Mouse (Mus musculus): ENCODE measurements around the gene Sp4. TPM values are rescaled to one million over a fixed set of nuclear protein-coding genes. Genes with fewer than 3 reads are reported as not detected.

Gene Sp4
- polyA plus RNA-seq, 1 experiment from 2014 or later, result 11.1 TPM

GRCm38 (mm10) chr12:118313805-118314476 lies 12.7 kb upstream of the Sp4 start:
- no peak for ATAC-seq (ENCODE audit: insufficient number of reproducible peaks, insufficient read depth, low FRiP score, low read depth)
- WGBS, result 68% methylated on average over 3 of the region's 3 CpGs

GRCm38 (mm10) chr12:118303586-118303985 lies 2.3 kb upstream of the Sp4 start:
- H3K27me3 ChIP-seq (ENCODE audit: control insufficient read depth, insufficient read depth, low read length), result no peaks in the 10 kb centered on the region
- no peak for ATAC-seq (ENCODE audit: insufficient number of reproducible peaks, insufficient read depth, low FRiP score, low read depth)
- H3K27ac ChIP-seq (ENCODE audit: low read length), result no peak overlapping the region
- no peak overlapping the region for H3K4me3 ChIP-seq (ENCODE audit: low read depth, low read length)
- H3K9me3 ChIP-seq (ENCODE audit: control insufficient read depth, low read depth, low read length), result no peaks in the 10 kb centered on the region
- peaks cover 18% of the 10 kb centered on the region; the same call in 1 of the 2 replicates for H3K4me1 ChIP-seq (ENCODE audit: control insufficient read depth, insufficient read depth, low read length)
- H3K9ac ChIP-seq (replicated peaks; ENCODE audit: low read depth, low read length), result no peak overlapping the region
- WGBS, result 80% methylated on average over 3 of the region's 3 CpGs
- H3K4me2 ChIP-seq (replicated peaks; ENCODE audit: low read depth, low read length), result no peak overlapping the region
- H3K36me3 ChIP-seq (ENCODE audit: control insufficient read depth, insufficient read depth, low read length), result no peaks in the 10 kb centered on the region

More at GRCm38 (mm10) chr12:118313805-118314476, 12.7 kb upstream of the Sp4 start:
- no peaks in the 10 kb centered on the region for H3K9me3 ChIP-seq (ENCODE audit: control insufficient read depth, low read depth, low read length)
- no peaks in the 10 kb centered on the region for H3K36me3 ChIP-seq (ENCODE audit: control insufficient read depth, insufficient read depth, low read length)
- H3K27ac ChIP-seq (ENCODE audit: low read length), result no peak overlapping the region
- H3K27me3 ChIP-seq (ENCODE audit: control insufficient read depth, insufficient read depth, low read length), result no peaks in the 10 kb centered on the region
- H3K4me2 ChIP-seq (replicated peaks; ENCODE audit: low read depth, low read length), result no peak overlapping the region
- H3K9ac ChIP-seq (replicated peaks; ENCODE audit: low read depth, low read length), result no peak overlapping the region
- no peak overlapping the region for H3K4me3 ChIP-seq (ENCODE audit: low read depth, low read length)
- no peaks in the 10 kb centered on the region for H3K4me1 ChIP-seq (ENCODE audit: control insufficient read depth, insufficient read depth, low read length)

GRCm38 (mm10) chr12:118303066-118303465 lies 1.8 kb upstream of the Sp4 start:
- H3K27ac ChIP-seq (ENCODE audit: low read length), result no peak overlapping the region
- no peak overlapping the region; the same call in 1 of the 2 replicates for H3K9ac ChIP-seq (replicated peaks; ENCODE audit: low read depth, low read length)
- 0 out of 2 replicates have a peak overlapping the region, but pooled peaks have one; percentile 90 for H3K4me3 ChIP-seq (ENCODE audit: low read depth, low read length)

GRCm38 (mm10) chr12:118301866-118302835 lies 911 bp upstream of the Sp4 start:
- peak overlapping the region; percentile 93 for H3K27ac ChIP-seq (ENCODE audit: low read length)
- peak overlapping the region; percentile 68 for H3K9ac ChIP-seq (replicated peaks; ENCODE audit: low read depth, low read length)
- under 1% methylated on average over 74 of the region's 74 CpGs for WGBS
- H3K4me3 ChIP-seq (ENCODE audit: low read depth, low read length), result peak overlapping the region; percentile 90
- H3K4me1 ChIP-seq (ENCODE audit: control insufficient read depth, insufficient read depth, low read length), result peaks cover 19% of the 10 kb centered on the region; the same call in 1 of the 2 replicates
- no peaks in the 10 kb centered on the region for H3K9me3 ChIP-seq (ENCODE audit: control insufficient read depth, low read depth, low read length)
- peak; percentile 90 for ATAC-seq (ENCODE audit: insufficient number of reproducible peaks, insufficient read depth, low FRiP score, low read depth)
- no peaks in the 10 kb centered on the region for H3K36me3 ChIP-seq (ENCODE audit: control insufficient read depth, insufficient read depth, low read length)
- H3K27me3 ChIP-seq (ENCODE audit: control insufficient read depth, insufficient read depth, low read length), result no peaks in the 10 kb centered on the region
- peak overlapping the region; percentile 75 for H3K4me2 ChIP-seq (replicated peaks; ENCODE audit: low read depth, low read length)

More at GRCm38 (mm10) chr12:118303066-118303465, 1.8 kb upstream of the Sp4 start:
- Histone ChIP-seq H3K4me1 (ENCODE audit: control insufficient read depth, insufficient read depth, low read length) (peaks cover 19% of the 10 kb centered on the region; the same call in 1 of the 2 replicates), H3K36me3 (ENCODE audit: control insufficient read depth, insufficient read depth, low read length) (no peaks in the 10 kb centered on the region), H3K4me2 (replicated peaks; ENCODE audit: low read depth, low read length) (peak overlapping the region; percentile 75; the same call in 1 of the 2 replicates), H3K27me3 (ENCODE audit: control insufficient read depth, insufficient read depth, low read length) (no peaks in the 10 kb centered on the region), H3K9me3 (ENCODE audit: control insufficient read depth, low read depth, low read length) (no peaks in the 10 kb centered on the region)
- WGBS, result 90% methylated on average over 5 of the region's 5 CpGs
- no peak for ATAC-seq (ENCODE audit: insufficient number of reproducible peaks, insufficient read depth, low FRiP score, low read depth)

GRCm38 (mm10) chr12:118300754-118301071 lies 527 bp downstream of the Sp4 start:
- Histone ChIP-seq H3K27me3 (ENCODE audit: control insufficient read depth, insufficient read depth, low read length) (no peaks in the 10 kb centered on the region), H3K4me2 (replicated peaks; ENCODE audit: low read depth, low read length) (peak overlapping the region; percentile 47), H3K4me1 (ENCODE audit: control insufficient read depth, insufficient read depth, low read length) (peaks cover 19% of the 10 kb centered on the region; the same call in 1 of the 2 replicates), H3K9me3 (ENCODE audit: control insufficient read depth, low read depth, low read length) (no peaks in the 10 kb centered on the region), H3K36me3 (ENCODE audit: control insufficient read depth, insufficient read depth, low read length) (no peaks in the 10 kb centered on the region), H3K27ac (ENCODE audit: low read length) (peak overlapping the region; percentile 93), H3K9ac (replicated peaks; ENCODE audit: low read depth, low read length) (peak overlapping the region; percentile 47; the same call in 1 of the 2 replicates), H3K4me3 (ENCODE audit: low read depth, low read length) (peak overlapping the region; percentile 90)
- WGBS, result 0% methylated on average over 9 of the region's 13 CpGs
- ATAC-seq (ENCODE audit: insufficient number of reproducible peaks, insufficient read depth, low FRiP score, low read depth), result peak; percentile 68; the same call in 1 of the 2 replicates

GRCm38 (mm10) chr12:118299956-118300355 lies 1.3 kb downstream of the Sp4 start:
- H3K27ac ChIP-seq (ENCODE audit: low read length), result no peak overlapping the region
- peaks cover 19% of the 10 kb centered on the region; the same call in 1 of the 2 replicates for H3K4me1 ChIP-seq (ENCODE audit: control insufficient read depth, insufficient read depth, low read length)
- no peaks in the 10 kb centered on the region for H3K9me3 ChIP-seq (ENCODE audit: control insufficient read depth, low read depth, low read length)
- no peaks in the 10 kb centered on the region for H3K36me3 ChIP-seq (ENCODE audit: control insufficient read depth, insufficient read depth, low read length)
- no peak overlapping the region; the same call in 1 of the 2 replicates for H3K9ac ChIP-seq (replicated peaks; ENCODE audit: low read depth, low read length)
- H3K27me3 ChIP-seq (ENCODE audit: control insufficient read depth, insufficient read depth, low read length), result no peaks in the 10 kb centered on the region
- no peak for ATAC-seq (ENCODE audit: insufficient number of reproducible peaks, insufficient read depth, low FRiP score, low read depth)
- 21% methylated on average over 6 of the region's 6 CpGs for WGBS
- H3K4me2 ChIP-seq (replicated peaks; ENCODE audit: low read depth, low read length), result peak overlapping the region; percentile 47
- peak overlapping the region; percentile 90 for H3K4me3 ChIP-seq (ENCODE audit: low read depth, low read length)

GRCm38 (mm10) chr12:118299172-118299571 lies 2.1 kb downstream of the Sp4 start:
- peaks cover 19% of the 10 kb centered on the region; the same call in 1 of the 2 replicates for H3K4me1 ChIP-seq (ENCODE audit: control insufficient read depth, insufficient read depth, low read length)
- no peak overlapping the region for H3K9ac ChIP-seq (replicated peaks; ENCODE audit: low read depth, low read length)
- H3K4me3 ChIP-seq (ENCODE audit: low read depth, low read length), result no peak overlapping the region
- no peaks in the 10 kb centered on the region for H3K9me3 ChIP-seq (ENCODE audit: control insufficient read depth, low read depth, low read length)
- H3K4me2 ChIP-seq (replicated peaks; ENCODE audit: low read depth, low read length), result no peak overlapping the region
- 77% methylated on average over 9 of the region's 9 CpGs for WGBS
- no peak overlapping the region for H3K27ac ChIP-seq (ENCODE audit: low read length)
- no peaks in the 10 kb centered on the region for H3K27me3 ChIP-seq (ENCODE audit: control insufficient read depth, insufficient read depth, low read length)
- H3K36me3 ChIP-seq (ENCODE audit: control insufficient read depth, insufficient read depth, low read length), result no peaks in the 10 kb centered on the region
- no peak for ATAC-seq (ENCODE audit: insufficient number of reproducible peaks, insufficient read depth, low FRiP score, low read depth)

GRCm38 (mm10) chr12:118298516-118298915 lies 2.7 kb downstream of the Sp4 start:
- Histone ChIP-seq H3K4me2 (replicated peaks; ENCODE audit: low read depth, low read length) (no peak overlapping the region), H3K4me1 (ENCODE audit: control insufficient read depth, insufficient read depth, low read length) (peaks cover 19% of the 10 kb centered on the region; the same call in 1 of the 2 replicates), H3K27me3 (ENCODE audit: control insufficient read depth, insufficient read depth, low read length) (no peaks in the 10 kb centered on the region), H3K36me3 (ENCODE audit: control insufficient read depth, insufficient read depth, low read length) (no peaks in the 10 kb centered on the region), H3K27ac (ENCODE audit: low read length) (no peak overlapping the region), H3K9me3 (ENCODE audit: control insufficient read depth, low read depth, low read length) (no peaks in the 10 kb centered on the region), H3K4me3 (ENCODE audit: low read depth, low read length) (no peak overlapping the region), H3K9ac (replicated peaks; ENCODE audit: low read depth, low read length) (no peak overlapping the region)
- no peak for ATAC-seq (ENCODE audit: insufficient number of reproducible peaks, insufficient read depth, low FRiP score, low read depth)
- WGBS, result 80% methylated on average over 2 of the region's 2 CpGs

All from stomach, embryonic 14.5 days (tissue).